Mouse (Mus musculus): ENCODE measurements around the gene Agtpbp1. TPM values are rescaled to one million over a fixed set of nuclear protein-coding genes. Genes with fewer than 3 reads are reported as not detected.

Gene Agtpbp1
- total and polyA plus RNA-seq, 3 experiments, result 6.1 to 118 (median 73.3) TPM

DNA sequence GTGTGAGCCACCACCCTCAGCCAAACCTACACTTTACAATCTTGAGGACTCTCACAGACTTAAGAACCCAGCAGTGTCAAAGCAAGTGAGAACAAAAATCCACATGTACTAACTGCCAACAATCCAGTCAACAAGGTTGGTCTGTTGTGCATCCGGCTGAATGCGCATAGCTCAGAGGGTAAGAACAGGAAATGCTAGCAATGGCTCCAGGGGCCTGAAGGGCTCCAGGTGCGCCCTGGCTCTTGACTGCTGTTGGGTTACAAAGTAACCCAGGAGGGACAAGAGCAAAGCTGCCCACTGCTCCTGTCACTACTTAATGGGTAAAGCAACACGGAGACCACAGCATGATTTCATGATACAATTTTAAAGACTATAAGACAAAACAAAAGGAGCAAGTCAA, 81.4 kb downstream of the Agtpbp1 start:
- TF ChIP-seq GATA2 (IDR thresholded peaks at IDR 0.05; ENCODE audit: borderline replicate concordance, low read depth, low read length), result no peak
- no peak for TF ChIP-seq TAL1 (conservative IDR thresholded peaks at IDR 0.05; ENCODE audit: low read depth, low read length)
- TF ChIP-seq GATA1 (IDR thresholded peaks at IDR 0.05; ENCODE audit: borderline replicate concordance, low read length), result no peak
- no peak for TF ChIP-seq CTCF (IDR thresholded peaks at IDR 0.05; ENCODE audit: low read depth, low read length)
- TF ChIP-seq POLR2AphosphoS5 (IDR thresholded peaks at IDR 0.05; ENCODE audit: insufficient replicate concordance, low read depth, low read length), result no peak
- no peaks in the 10 kb centered on the region for H3K27me3 ChIP-seq (ENCODE audit: insufficient read depth, low read length)
- DNase-seq (ENCODE audit: low spot score) (no peak), ATAC-seq (ENCODE audit: extremely low read depth, insufficient number of reproducible peaks, low FRiP score, poor library complexity, severe bottlenecking) (no peak)
- no peaks in the 10 kb centered on the region; the same call in 1 of the 2 replicates for H3K4me1 ChIP-seq (ENCODE audit: insufficient read depth, low read depth, low read length)
- no peaks in the 10 kb centered on the region for H3K9me3 ChIP-seq (replicated peaks)
- H3K36me3 ChIP-seq (replicated peaks), result peaks cover 88% of the 10 kb centered on the region
- no peak overlapping the region for H3K4me3 ChIP-seq (ENCODE audit: low read depth, low read length)

DNA sequence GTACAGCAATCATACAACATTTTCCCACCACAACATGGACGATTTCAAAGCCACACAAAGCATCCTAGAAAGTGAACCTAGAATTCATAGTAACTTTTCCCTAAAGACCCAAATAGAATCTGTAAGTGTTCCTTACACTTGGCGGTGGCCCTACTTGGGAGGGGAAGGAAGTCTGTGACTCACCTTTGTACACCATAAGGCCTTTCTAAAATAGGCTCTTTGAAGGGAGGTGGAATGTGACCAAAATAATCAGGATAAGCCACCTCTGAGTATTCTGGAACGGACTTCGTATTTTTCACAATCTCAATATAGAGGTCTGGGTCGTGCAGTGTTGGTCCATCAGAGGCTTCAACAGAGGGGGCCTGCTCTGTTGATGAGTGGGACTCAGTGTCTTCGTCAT, 85.2 kb downstream of the Agtpbp1 start:
- Histone ChIP-seq H3K4me3 (ENCODE audit: low read depth, low read length) (no peak overlapping the region), H3K4me1 (ENCODE audit: insufficient read depth, low read depth, low read length) (peaks cover 3% of the 10 kb centered on the region; the same call in 1 of the 2 replicates), H3K9me3 (replicated peaks) (no peaks in the 10 kb centered on the region), H3K27me3 (ENCODE audit: insufficient read depth, low read length) (no peaks in the 10 kb centered on the region), H3K36me3 (replicated peaks) (peaks cover 92% of the 10 kb centered on the region)
- TF ChIP-seq POLR2AphosphoS5 (IDR thresholded peaks at IDR 0.05; ENCODE audit: insufficient replicate concordance, low read depth, low read length), result no peak
- no peak for TF ChIP-seq GATA2 (IDR thresholded peaks at IDR 0.05; ENCODE audit: borderline replicate concordance, low read depth, low read length)
- TF ChIP-seq CTCF (IDR thresholded peaks at IDR 0.05; ENCODE audit: low read depth, low read length), result no peak
- no peak for TF ChIP-seq TAL1 (conservative IDR thresholded peaks at IDR 0.05; ENCODE audit: low read depth, low read length)
- TF ChIP-seq GATA1 (IDR thresholded peaks at IDR 0.05; ENCODE audit: borderline replicate concordance, low read length), result no peak
- ATAC-seq (ENCODE audit: extremely low read depth, insufficient number of reproducible peaks, low FRiP score, poor library complexity, severe bottlenecking) (no peak), DNase-seq (ENCODE audit: low spot score) (no peak)

DNA sequence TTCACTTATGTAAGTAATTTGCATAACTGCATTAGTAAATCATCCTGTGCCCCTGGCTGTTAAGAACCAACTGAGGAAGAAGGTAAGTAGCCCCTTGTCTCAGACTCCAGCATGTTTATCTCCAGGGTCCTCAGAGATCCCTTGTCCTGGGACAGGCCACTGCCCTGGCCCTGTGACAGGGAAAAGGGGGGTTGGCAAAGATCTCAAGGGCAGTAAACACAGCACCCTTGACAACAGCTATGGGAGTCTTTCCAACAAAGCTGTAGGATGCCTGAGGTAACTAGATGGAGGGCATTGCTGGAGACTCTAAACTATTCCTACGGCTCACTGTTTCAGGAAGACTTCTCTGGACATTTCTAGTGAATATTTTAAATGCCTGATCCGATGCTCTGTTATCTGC, 85.7 kb downstream of the Agtpbp1 start:
- no peak for TF ChIP-seq TAL1 (conservative IDR thresholded peaks at IDR 0.05; ENCODE audit: low read depth, low read length)
- no peak for TF ChIP-seq CTCF (IDR thresholded peaks at IDR 0.05; ENCODE audit: low read depth, low read length)
- no peak for TF ChIP-seq GATA2 (IDR thresholded peaks at IDR 0.05; ENCODE audit: borderline replicate concordance, low read depth, low read length)
- TF ChIP-seq POLR2AphosphoS5 (IDR thresholded peaks at IDR 0.05; ENCODE audit: insufficient replicate concordance, low read depth, low read length), result no peak
- no peak for TF ChIP-seq GATA1 (IDR thresholded peaks at IDR 0.05; ENCODE audit: borderline replicate concordance, low read length)
- no peaks in the 10 kb centered on the region for H3K27me3 ChIP-seq (ENCODE audit: insufficient read depth, low read length)
- H3K36me3 ChIP-seq (replicated peaks), result peaks cover 92% of the 10 kb centered on the region
- DNase-seq (ENCODE audit: low spot score) (no peak), ATAC-seq (ENCODE audit: extremely low read depth, insufficient number of reproducible peaks, low FRiP score, poor library complexity, severe bottlenecking) (no peak)
- peaks cover 3% of the 10 kb centered on the region; the same call in 1 of the 2 replicates for H3K4me1 ChIP-seq (ENCODE audit: insufficient read depth, low read depth, low read length)
- no peak overlapping the region for H3K4me3 ChIP-seq (ENCODE audit: low read depth, low read length)
- no peaks in the 10 kb centered on the region for H3K9me3 ChIP-seq (replicated peaks)

DNA sequence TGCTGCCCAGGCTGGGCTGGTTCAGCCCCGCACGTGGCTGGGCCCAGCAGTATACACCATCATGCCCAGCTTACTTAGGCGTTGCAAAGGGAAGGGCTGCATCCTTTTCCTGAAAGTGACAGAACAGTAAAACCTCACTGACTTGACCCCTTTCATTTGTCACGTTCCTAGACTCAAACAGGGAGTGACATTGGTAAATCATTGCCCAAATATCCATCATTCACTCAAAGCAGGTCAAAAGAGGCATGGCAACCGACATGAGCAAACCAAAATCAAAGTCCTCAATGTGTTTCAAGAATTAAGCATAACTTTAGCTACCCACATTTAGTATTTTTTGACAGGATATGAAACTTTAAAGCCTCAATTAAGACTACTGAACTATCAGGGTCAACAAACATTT, 86.8 kb downstream of the Agtpbp1 start:
- Histone ChIP-seq H3K27me3 (ENCODE audit: insufficient read depth, low read length) (no peaks in the 10 kb centered on the region), H3K36me3 (replicated peaks) (peaks cover 93% of the 10 kb centered on the region), H3K9me3 (replicated peaks) (no peaks in the 10 kb centered on the region), H3K4me3 (ENCODE audit: low read depth, low read length) (no peak overlapping the region), H3K4me1 (ENCODE audit: insufficient read depth, low read depth, low read length) (peaks cover 3% of the 10 kb centered on the region; the same call in 1 of the 2 replicates)
- no peak for TF ChIP-seq POLR2AphosphoS5 (IDR thresholded peaks at IDR 0.05; ENCODE audit: insufficient replicate concordance, low read depth, low read length)
- TF ChIP-seq TAL1 (conservative IDR thresholded peaks at IDR 0.05; ENCODE audit: low read depth, low read length), result no peak
- no peak for TF ChIP-seq CTCF (IDR thresholded peaks at IDR 0.05; ENCODE audit: low read depth, low read length)
- TF ChIP-seq GATA1 (IDR thresholded peaks at IDR 0.05; ENCODE audit: borderline replicate concordance, low read length), result no peak
- ATAC-seq (ENCODE audit: extremely low read depth, insufficient number of reproducible peaks, low FRiP score, poor library complexity, severe bottlenecking) (no peak), DNase-seq (ENCODE audit: low spot score) (no peak)

DNA sequence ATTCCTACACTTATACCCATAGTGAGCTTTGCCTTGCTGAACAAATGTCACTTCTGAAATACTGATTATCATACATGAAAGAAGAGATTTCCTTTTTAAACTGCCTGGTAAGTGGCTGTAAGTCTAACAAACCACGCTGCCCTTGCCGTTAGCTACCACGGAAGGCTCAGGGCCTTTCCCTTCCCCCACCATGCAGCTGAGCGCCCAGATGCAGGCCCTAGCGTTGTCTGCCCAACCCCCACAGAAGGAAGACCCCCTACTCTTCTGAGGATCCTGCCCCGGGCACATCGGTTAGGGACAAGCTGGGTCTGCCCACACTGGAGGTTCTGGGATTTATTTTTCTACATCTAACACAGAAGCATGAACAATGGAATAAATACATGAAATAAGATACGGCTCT, 89.2 kb downstream of the Agtpbp1 start:
- H3K4me3 ChIP-seq (ENCODE audit: low read depth, low read length), result no peak overlapping the region
- ATAC-seq (ENCODE audit: extremely low read depth, insufficient number of reproducible peaks, low FRiP score, poor library complexity, severe bottlenecking) (no peak), DNase-seq (ENCODE audit: low spot score) (no peak)
- H3K9me3 ChIP-seq (replicated peaks), result no peaks in the 10 kb centered on the region
- peaks cover 3% of the 10 kb centered on the region; the same call in 1 of the 2 replicates for H3K4me1 ChIP-seq (ENCODE audit: insufficient read depth, low read depth, low read length)
- H3K36me3 ChIP-seq (replicated peaks), result peaks cover 85% of the 10 kb centered on the region
- H3K27me3 ChIP-seq (ENCODE audit: insufficient read depth, low read length), result no peaks in the 10 kb centered on the region
- TF ChIP-seq GATA1 (IDR thresholded peaks at IDR 0.05; ENCODE audit: borderline replicate concordance, low read length) (no peak), CTCF (IDR thresholded peaks at IDR 0.05; ENCODE audit: low read depth, low read length) (no peak), TAL1 (conservative IDR thresholded peaks at IDR 0.05; ENCODE audit: low read depth, low read length) (no peak), POLR2AphosphoS5 (IDR thresholded peaks at IDR 0.05; ENCODE audit: insufficient replicate concordance, low read depth, low read length) (no peak), GATA2 (IDR thresholded peaks at IDR 0.05; ENCODE audit: borderline replicate concordance, low read depth, low read length) (no peak)

DNA sequence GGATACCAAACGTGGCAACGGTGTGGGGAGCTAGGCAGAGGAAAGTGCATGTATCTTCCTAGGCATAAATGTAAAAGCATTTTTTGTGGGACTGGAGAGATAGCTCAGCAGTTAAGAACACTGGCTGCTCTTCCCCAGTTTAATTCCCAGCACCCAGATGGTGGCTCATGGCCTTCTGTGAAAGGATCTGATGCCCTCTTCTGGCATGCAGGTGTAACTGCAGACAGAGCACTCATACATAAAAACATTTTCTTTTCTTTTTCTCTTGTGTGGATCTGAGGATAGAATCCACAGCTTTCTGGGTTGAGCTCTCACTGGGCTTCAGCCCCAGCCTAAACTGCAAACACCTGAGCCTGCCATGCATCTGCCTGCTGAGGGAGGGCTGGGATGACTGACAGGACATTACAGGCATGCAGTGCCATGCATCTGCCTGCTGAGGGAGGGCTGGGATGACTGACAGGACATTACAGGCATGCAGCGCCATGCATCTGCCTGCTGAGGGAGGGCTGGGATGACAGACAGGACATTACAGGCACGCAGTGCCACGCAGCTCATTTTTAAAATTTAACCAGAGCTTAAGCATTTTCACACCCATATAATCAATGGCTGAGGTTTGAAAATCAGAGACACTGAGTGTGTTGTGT, 90.3 kb downstream of the Agtpbp1 start:
- Histone ChIP-seq H3K27me3 (ENCODE audit: insufficient read depth, low read length) (no peaks in the 10 kb centered on the region), H3K36me3 (replicated peaks) (peaks cover 83% of the 10 kb centered on the region), H3K9me3 (replicated peaks) (no peaks in the 10 kb centered on the region), H3K4me3 (ENCODE audit: low read depth, low read length) (no peak overlapping the region), H3K4me1 (ENCODE audit: insufficient read depth, low read depth, low read length) (peaks cover 3% of the 10 kb centered on the region; the same call in 1 of the 2 replicates)
- ATAC-seq (ENCODE audit: extremely low read depth, insufficient number of reproducible peaks, low FRiP score, poor library complexity, severe bottlenecking), result no peak; the same call in 1 of the 2 replicates
- peak; percentile 37; the same call in 1 of the 2 replicates for TF ChIP-seq CTCF (IDR thresholded peaks at IDR 0.05; ENCODE audit: low read depth, low read length)
- TF ChIP-seq POLR2AphosphoS5 (IDR thresholded peaks at IDR 0.05; ENCODE audit: insufficient replicate concordance, low read depth, low read length), result no peak
- no peak for DNase-seq (ENCODE audit: low spot score)

All from G1E (cell line).